Mouse (Mus musculus) forebrain, embryonic 10.5 days (tissue): Measurements from ENCODE around the gene Elmod2. TPM values are rescaled to one million over a fixed set of nuclear protein-coding genes. Genes with fewer than 3 reads are reported as not detected.

ENCODE experiments used
- polyA plus RNA-seq: library from polyadenylated mRNA; unstranded; fragments of >200 nt; fragmentation: Nextera tagmentation; extraction: Ambion mirVana; gene quantifications from 2 replicates; pipeline ENCODE4 v1.2.1, GENCODE M21; 2016

Elmod2 gene
- polyA plus RNA-seq, 1 experiment from 2014 or later: 21.8 TPM

Other genes with a start within 250 kb of the Elmod2 start
- 2.4 and 3.6 TPM in 2 replicates for gene Tbc1d9, start 167.1 kb downstream of the Elmod2 start, polyA plus RNA-seq
- gene Gm10645, start 166.3 kb downstream of the Elmod2 start, polyA plus RNA-seq: 1.4 and 2.3 TPM in 2 replicates
- gene Ucp1, start 42.1 kb downstream of the Elmod2 start, polyA plus RNA-seq: not detected in 2 replicates
- gene Mgat4d, start 16.0 kb upstream of the Elmod2 start, polyA plus RNA-seq: not detected in 2 replicates
- 3.7 and 4.0 TPM in 2 replicates for gene Clgn, start 57.4 kb upstream of the Elmod2 start, polyA plus RNA-seq
- gene Scoc, start 125.9 kb upstream of the Elmod2 start, polyA plus RNA-seq: 108 and 109 TPM in 2 replicates
- not detected in 2 replicates for gene Olfr370, start 203.3 kb upstream of the Elmod2 start, polyA plus RNA-seq
- 342 and 357 TPM in 2 replicates for gene Ndufb7, start 234.2 kb upstream of the Elmod2 start, polyA plus RNA-seq